Mouse (Mus musculus): ENCODE data around the gene Hk3.

The Hk3 gene

GRCm38 (mm10) chr13:55002090-55002489 lies 19.1 kb downstream of the Hk3 start:
- no peak for DNase-seq (ENCODE audit: low spot score)

DNA sequence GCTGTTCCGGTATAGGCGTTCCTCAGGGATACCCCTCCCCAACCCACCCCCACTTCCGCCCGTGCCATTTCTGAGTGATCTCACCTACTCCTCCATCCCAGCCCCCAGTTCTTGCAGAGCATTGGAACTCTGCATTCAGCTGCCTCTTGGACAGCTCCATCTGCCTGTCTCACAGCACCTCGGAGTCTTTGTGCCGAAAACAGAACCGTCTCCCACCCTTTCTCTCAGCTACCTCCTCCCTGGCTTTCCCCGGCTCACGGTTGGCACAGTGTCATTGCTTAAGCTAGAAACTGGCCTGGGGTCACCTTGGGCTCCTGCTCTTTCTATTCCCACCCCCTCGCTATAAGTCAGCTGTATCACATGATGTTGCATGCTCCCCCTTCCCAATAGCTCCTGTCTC lies 20.8 kb downstream of the Hk3 start:
- DNase-seq (ENCODE audit: low spot score), result no peak

DNA sequence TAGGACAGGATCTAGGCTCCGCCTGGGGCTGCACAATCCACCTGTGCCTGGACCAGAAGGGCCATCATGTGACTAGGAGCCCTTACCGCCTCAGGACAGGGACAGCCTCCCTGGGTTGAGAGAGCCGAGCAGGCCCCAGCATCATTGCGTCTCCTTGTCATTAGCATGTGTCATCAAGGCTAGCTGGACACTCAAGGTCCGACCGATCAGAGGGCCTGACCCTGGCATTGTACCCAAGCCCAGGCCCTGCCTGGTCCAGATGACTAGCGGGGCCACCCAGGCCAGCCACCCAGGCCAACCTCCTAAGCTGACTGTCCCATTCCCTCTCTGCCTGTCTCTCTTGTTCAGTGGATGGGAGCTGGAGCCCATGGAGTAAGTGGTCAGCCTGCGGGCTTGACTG lies 23.6 kb downstream of the Hk3 start:
- no peak for DNase-seq (ENCODE audit: low spot score)

DNA sequence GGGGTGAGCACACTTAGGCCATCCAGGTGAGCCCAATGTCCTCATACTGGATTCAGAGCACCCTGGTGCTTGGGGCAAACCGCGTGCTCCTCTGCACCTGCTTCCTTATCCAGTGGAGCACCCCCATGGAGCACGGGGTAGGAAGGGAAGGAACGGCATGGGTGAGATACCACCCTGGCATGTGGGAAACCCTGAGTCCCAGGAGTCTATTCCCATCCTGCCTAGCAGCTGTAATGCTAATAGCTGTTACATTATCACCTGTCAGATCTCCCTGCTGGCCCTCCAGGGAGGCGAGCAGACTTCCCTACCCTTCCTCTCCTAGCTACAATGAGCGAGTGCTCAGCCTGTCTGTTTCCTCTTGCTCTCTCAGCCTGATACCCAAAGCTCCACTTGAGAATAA lies 26.0 kb downstream of the Hk3 start:
- no peak for DNase-seq (ENCODE audit: low spot score)

DNA sequence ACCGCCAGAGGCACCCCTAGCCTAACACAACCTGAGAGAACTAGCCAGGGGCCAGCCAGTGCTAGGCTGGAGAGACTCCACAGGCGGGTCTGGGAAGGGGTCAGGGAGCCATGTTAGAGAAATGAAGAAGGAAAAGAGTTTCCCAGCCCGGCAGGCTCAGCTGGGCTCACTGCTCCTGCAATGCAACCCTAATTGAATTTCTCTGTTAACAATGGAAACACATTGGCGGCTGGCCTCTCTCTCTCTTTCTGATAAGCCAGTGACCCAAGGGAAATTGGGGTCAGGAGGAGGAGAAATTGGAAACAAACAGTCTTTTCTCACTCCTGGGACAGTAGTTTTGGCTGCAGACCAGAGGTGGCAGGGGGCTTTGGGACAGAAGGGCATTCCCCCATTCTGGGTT lies 26.6 kb downstream of the Hk3 start:
- DNase-seq (ENCODE audit: low spot score), result peak; percentile 80

GRCm38 (mm10) chr13:54992215-54992614 lies 29.0 kb downstream of the Hk3 start:
- no peak for DNase-seq (ENCODE audit: low spot score)

DNA sequence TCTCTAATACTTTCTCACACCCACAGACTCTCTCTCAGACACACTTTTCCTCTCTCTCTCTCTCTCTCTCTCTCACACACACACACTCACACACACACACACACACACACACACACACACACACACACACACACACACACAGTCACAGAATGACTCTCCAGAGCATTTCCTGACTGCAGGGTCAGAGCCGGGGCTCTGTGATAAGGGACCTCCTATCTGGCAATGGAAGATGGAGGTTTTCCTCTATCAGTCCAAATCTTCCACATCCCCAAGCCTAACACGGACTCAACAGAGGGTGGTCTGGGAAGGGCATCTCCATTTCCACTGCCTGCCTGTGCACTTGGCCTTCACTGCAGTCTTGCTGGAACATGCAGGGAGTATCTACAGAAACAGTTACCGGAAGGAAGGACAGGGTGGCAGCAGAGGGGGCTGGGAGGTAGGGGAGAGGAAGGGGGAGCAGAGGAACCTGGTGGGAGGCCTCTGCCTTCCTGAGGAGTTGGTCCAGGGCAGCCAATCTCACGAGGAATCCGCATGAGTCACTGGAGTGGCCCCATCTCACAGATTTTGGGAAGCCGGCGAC lies 32.9 kb downstream of the Hk3 start:
- DNase-seq (ENCODE audit: low spot score), result no peak

DNA sequence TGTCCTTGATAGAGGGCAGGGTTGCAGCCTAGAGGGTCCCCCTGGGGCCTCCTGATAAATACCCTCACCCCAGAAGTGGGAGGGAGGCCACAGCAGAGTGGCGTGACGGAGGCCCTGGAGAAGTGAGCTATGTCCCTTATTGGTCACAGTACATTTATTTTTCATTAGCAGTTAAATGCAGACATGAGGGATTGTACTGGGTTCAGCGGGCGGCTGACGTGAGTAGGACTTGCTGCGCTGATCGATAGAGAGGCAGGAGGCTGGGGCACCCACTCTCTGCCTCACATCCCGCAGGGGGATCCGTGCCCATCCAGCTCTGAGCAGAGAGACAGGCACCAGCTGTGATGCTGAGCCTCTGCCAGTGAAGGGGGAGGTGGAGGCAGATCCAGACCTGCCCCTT lies 33.8 kb downstream of the Hk3 start:
- no peak for DNase-seq (ENCODE audit: low spot score)

GRCm38 (mm10) chr13:54983614-54984013 lies 37.6 kb downstream of the Hk3 start:
- DNase-seq (ENCODE audit: low spot score), result peak; percentile 52

DNA sequence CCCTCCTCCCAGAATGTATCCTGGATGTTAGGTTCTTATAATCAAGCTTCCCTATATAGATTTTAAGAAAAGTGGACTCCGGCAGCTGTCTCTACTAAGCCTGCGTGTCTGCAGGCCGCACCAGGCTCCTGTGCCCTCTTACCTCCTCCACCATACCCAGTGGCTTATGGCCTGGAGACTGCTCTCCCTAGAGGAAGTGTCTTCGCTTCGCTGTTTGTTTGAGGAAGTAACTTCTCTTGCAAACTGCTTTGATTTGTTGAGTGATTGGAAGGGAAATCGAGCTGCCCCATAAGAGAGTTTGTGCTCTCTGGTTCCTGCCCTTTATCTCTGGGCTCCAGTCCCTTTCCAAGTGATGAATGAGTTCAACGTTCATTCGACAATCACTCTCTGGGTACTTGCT lies 38.2 kb downstream of the Hk3 start:
- DNase-seq (ENCODE audit: low spot score), result no peak

DNA sequence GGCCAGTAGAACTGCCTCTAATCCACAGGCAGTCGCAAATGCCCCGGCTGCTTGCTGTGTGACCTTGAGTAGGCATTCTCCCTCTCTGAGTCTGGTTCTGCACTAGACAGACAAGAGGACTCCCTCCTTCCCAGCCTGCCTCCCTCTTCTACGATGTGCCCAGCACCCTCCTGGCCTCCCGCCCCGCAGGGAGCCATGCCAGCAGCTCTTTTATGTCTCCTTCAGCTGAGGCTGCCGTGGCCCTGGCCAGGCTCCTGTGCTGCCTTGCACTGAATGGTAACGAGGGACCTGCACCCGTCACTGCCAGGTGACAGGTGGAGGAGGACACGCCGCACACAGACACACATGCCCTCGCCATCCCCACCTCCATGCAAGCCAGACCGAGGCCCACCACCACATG lies 40.2 kb downstream of the Hk3 start:
- no peak for DNase-seq (ENCODE audit: low spot score)

GRCm38 (mm10) chr13:54978804-54979203 lies 42.4 kb downstream of the Hk3 start:
- DNase-seq (ENCODE audit: low spot score), result no peak

DNA sequence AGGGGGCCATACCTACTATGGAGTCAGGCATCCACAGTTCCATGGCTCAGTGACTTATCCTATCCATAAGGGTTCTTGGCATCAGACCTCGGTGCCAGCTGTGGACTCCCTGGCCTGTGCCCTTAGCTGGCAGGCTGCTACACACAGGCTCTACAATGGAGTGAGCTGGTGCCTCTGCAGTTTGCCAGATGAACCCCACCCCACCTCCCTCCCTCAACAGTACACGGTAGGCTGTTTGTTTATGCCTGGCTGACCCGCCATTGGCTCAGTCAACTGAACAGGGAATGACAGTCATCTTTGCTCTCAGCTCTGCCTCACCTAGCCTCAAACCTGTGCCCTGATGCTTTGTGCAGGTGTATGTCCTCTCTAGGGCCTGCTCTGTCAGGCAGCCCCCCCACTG lies 45.6 kb downstream of the Hk3 start:
- no peak for DNase-seq (ENCODE audit: low spot score)

DNA sequence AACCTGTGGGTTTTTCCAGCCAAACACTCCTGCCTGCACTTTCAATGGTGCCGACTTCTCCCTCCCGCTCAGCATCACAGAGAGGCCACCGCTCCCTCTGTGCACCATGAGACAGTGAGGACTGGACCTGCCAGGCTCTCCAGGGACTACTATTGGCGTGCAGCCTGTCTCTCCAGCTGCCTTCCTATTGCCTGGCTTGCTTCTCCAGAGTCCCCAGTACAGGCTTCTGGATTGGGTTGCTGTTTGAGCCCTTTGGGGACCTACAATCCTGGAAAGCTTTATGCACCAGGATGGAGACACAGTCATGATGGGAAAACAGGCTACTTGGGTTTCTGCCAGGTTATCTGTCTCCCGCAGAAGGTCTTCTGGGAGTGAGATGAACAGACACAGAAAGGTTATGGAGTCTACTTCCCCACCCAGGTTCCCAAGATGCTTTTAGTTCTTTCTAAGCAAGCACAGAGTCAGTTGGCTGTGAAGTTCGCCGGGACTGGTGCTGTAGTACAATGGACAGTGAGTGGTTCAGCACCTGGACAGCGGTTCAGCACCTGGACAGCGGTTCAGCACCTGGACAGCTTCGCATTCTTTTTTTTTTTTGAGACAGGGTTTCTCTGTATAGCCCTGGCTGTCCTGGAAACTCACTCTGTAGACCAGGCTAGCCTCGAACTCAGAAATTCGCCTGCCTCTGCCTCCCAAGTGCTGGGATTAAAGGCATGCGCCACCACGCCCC lies 50.5 kb downstream of the Hk3 start:
- no peak for DNase-seq (ENCODE audit: low spot score)

DNA sequence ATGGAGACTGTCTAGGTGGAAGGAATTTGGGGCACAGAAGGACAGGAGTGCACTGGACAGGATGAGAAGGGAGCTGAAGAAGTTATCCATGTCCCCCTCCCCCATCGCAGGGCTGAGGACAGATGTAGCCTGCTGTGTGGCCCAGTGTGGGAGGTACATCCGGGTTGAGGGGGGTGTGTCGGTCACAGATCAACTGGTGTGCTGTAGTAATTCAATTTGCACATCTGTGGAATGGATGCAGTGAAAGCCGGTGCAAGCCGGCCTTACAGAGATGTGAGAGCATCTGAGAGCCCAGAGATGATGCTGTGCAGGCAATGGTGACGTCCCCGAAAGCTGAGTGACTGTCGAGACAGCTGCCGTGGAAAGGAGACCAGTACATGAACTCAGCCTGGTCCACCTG lies 51.7 kb downstream of the Hk3 start:
- DNase-seq (ENCODE audit: low spot score), result no peak

DNA sequence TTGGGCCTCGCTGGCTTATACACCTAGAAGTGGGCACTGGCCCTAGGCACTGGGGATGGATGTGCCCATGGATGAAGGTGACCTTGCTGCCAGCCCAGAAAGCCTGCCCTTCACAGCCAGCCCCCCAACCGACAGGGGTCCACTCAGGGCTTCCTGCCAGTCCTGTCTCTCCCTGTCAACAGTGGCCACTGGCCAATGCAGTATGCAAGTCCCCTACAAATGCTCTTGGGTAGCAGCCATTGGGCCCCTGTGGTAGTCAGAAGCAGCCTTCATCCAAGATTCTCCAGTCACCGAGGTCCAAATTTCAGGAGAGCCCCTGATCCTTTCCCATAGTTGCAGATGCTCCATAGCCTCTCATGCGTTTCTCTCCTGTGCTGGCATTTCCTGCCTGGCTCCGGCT lies 52.5 kb downstream of the Hk3 start:
- DNase-seq (ENCODE audit: low spot score), result no peak

- DNase-seq (ENCODE audit: low spot score), result no peak
Observed at GRCm38 (mm10) chr13:54967501-54967900, 53.7 kb downstream of the Hk3 start.

GRCm38 (mm10) chr13:54965256-54965655 lies 55.9 kb downstream of the Hk3 start:
- no peak for DNase-seq (ENCODE audit: low spot score)

- DNase-seq (ENCODE audit: low spot score), result no peak
Observed at GRCm38 (mm10) chr13:54960491-54960890, 60.7 kb downstream of the Hk3 start.

GRCm38 (mm10) chr13:54959842-54960241 lies 61.3 kb downstream of the Hk3 start:
- DNase-seq (ENCODE audit: low spot score), result no peak

GRCm38 (mm10) chr13:54959059-54959701 lies 62.0 kb downstream of the Hk3 start:
- DNase-seq (ENCODE audit: low spot score), result no peak

GRCm38 (mm10) chr13:54957281-54957680 lies 63.9 kb downstream of the Hk3 start:
- DNase-seq (ENCODE audit: low spot score), result no peak
